Mouse (Mus musculus): Measurements from ENCODE around the gene Acbd5. TPM values are rescaled to one million over a fixed set of nuclear protein-coding genes. Genes with fewer than 3 reads are reported as not detected.
A peak's percentile ranks its signal among the peaks of the same experiment; 100 is the strongest.
"Not testable (repeated sequence)": the region's sequence is repeated elsewhere in the genome, so short reads cannot be mapped to it uniquely, and the experiment has no call there.

Acbd5 gene
- 10 to 100 TPM; 22.1 to 24.2 TPM for total RNA-seq (2021)
- long read RNA-seq, experiment 1, partial matches to known transcripts = 1 of 7 reads
- long read RNA-seq, experiment 1, other reads (novel, unspliced or antisense) = 2 of 7 reads
- long read RNA-seq, experiment 2, partial matches to known transcripts = 2 of 17 reads
- long read RNA-seq, experiment 2, other reads (novel, unspliced or antisense) = 4 of 17 reads

GRCm38 (mm10) chr2:23067552-23068369, at the start of gene Acbd5:
TSS of gene Acbd5 (plus strand) at chr2:23068167.
- peak; percentile 85 to 93 for DNase-seq
- intact Hi-C loops (cut with DNase I) = loop anchor here (1.0 to 10.0 kb wide), 3 partner anchors 27 to 171 kb away; partner anchors contain the start of genes Abi1, Mastl and Yme1l1

- intact Hi-C loops (cut with DNase I) = no loop called here
- DNase-seq = no peak
Measured at GRCm38 (mm10) chr2:23019170-23019569, 48.8 kb upstream of the Acbd5 start.

GRCm38 (mm10) chr2:23021320-23021719, 46.6 kb upstream of the Acbd5 start:
- DNase-seq = no peak
- intact Hi-C loops (cut with DNase I) = no loop called here

GRCm38 (mm10) chr2:23021721-23022120, 46.2 kb upstream of the Acbd5 start:
- intact Hi-C loops (cut with DNase I) = no loop called here
- peak; percentile 25 to 45 for DNase-seq

- intact Hi-C loops (cut with DNase I) = no loop called here
- DNase-seq = no peak
Measured at GRCm38 (mm10) chr2:23023023-23023422, 44.9 kb upstream of the Acbd5 start.

GRCm38 (mm10) chr2:23023714-23024282, 44.2 kb upstream of the Acbd5 start:
- intact Hi-C loops (cut with DNase I) = no loop called here
- DNase-seq = no peak

- intact Hi-C loops (cut with DNase I) = no loop called here
Measured at GRCm38 (mm10) chr2:23026379-23026778, 41.6 kb upstream of the Acbd5 start.

GRCm38 (mm10) chr2:23028826-23029225, 39.1 kb upstream of the Acbd5 start:
- intact Hi-C loops (cut with DNase I) = no loop called here
- DNase-seq = no peak

More at GRCm38 (mm10) chr2:23026379-23026778, 41.6 kb upstream of the Acbd5 start:
- no peak for DNase-seq

- intact Hi-C loops (cut with DNase I) = no loop called here
- no peak for DNase-seq
Measured at GRCm38 (mm10) chr2:23030631-23031030, 37.3 kb upstream of the Acbd5 start.

- intact Hi-C loops (cut with DNase I) = no loop called here
- DNase-seq = no peak
Measured at GRCm38 (mm10) chr2:23034692-23035435, 33.1 kb upstream of the Acbd5 start.

- DNase-seq = no peak
- intact Hi-C loops (cut with DNase I) = no loop called here
Measured at GRCm38 (mm10) chr2:23035467-23035866, 32.5 kb upstream of the Acbd5 start.

GRCm38 (mm10) chr2:23039082-23040000, 28.6 kb upstream of the Acbd5 start:
- intact Hi-C loops (cut with DNase I) = no loop called here

GRCm38 (mm10) chr2:23040001-23040646, 27.8 kb upstream of the Acbd5 start, which contains the start of gene Abi1:
TSS of gene Abi1 (minus strand) at chr2:23040241.
- intact Hi-C loops (cut with DNase I) = loop anchor here (1.0 kb wide), 1 partner anchor 28 kb away; the partner anchor contains the start of gene Acbd5
- peak; percentile 87 to 90 for DNase-seq

More at GRCm38 (mm10) chr2:23039082-23040000, 28.6 kb upstream of the Acbd5 start:
- DNase-seq = peak in 1 of 2 experiments; percentile 22

GRCm38 (mm10) chr2:23040690-23041089, 27.3 kb upstream of the Acbd5 start:
- intact Hi-C loops (cut with DNase I) = loop anchor here (1.0 kb wide), 1 partner anchor 28 kb away; the partner anchor contains the start of gene Acbd5
- not testable (repeated sequence) for DNase-seq

- intact Hi-C loops (cut with DNase I) = no loop called here
- DNase-seq = no peak
Measured at GRCm38 (mm10) chr2:23041457-23041856, 26.5 kb upstream of the Acbd5 start.

- no peak for DNase-seq
- intact Hi-C loops (cut with DNase I) = no loop called here
Measured at GRCm38 (mm10) chr2:23042189-23042588, 25.8 kb upstream of the Acbd5 start.

GRCm38 (mm10) chr2:23045703-23046102, 22.3 kb upstream of the Acbd5 start:
- no peak for DNase-seq
- intact Hi-C loops (cut with DNase I) = no loop called here

GRCm38 (mm10) chr2:23048006-23048405, 20.0 kb upstream of the Acbd5 start:
- intact Hi-C loops (cut with DNase I) = no loop called here
- DNase-seq = no peak

GRCm38 (mm10) chr2:23051890-23052289, 16.1 kb upstream of the Acbd5 start:
- no peak for DNase-seq
- intact Hi-C loops (cut with DNase I) = no loop called here

Measured in gastrocnemius, postnatal 36 days (tissue).